Mouse (Mus musculus): Measurements from ENCODE around the gene Esr1.

Gene Esr1

DNA sequence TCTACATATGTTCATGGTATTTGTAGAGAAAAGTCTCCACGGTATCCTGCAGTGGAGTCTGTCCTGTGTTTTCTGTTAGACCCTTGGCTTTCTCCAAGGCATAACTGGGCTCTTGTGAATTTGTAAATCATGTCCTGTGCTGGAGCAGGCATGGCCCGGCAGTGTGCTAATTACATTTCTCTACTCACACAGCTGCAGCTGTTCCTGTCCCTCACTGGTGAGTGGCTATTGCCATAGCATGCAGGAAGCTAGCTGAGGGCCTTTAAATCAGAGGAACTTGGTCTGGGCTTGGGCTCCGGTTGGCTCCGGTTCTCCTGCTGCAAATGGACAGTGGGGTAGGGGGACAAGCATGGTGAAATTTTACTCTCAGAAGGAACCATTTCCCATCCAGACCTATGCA lies 226.7 kb downstream of the Esr1 start:
- in situ Hi-C loops (cut with MboI), result no loop called here

GRCm38 (mm10) chr10:4841039-4841438 lies 229.6 kb downstream of the Esr1 start:
- in situ Hi-C loops (cut with MboI), result no loop called here

DNA sequence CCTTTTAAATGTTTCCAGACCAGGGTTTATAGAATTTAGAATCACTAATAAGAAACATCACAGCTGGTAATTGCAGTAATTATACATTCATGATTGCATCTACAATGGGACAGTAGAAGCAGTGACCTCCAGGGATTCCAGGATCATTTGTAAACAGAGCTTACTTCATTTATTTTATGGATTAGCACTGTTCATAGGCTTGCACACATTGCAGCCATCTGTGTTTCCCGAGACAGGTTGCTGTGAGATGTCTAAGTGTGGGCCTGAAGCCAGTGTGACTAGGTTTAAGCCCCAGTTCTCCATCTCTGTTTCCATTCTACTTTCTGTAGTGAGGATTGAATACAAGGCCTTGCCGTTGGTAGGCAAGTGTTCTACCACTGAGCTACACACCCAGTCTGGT lies 236.1 kb downstream of the Esr1 start:
- in situ Hi-C loops (cut with MboI), result no loop called here

DNA sequence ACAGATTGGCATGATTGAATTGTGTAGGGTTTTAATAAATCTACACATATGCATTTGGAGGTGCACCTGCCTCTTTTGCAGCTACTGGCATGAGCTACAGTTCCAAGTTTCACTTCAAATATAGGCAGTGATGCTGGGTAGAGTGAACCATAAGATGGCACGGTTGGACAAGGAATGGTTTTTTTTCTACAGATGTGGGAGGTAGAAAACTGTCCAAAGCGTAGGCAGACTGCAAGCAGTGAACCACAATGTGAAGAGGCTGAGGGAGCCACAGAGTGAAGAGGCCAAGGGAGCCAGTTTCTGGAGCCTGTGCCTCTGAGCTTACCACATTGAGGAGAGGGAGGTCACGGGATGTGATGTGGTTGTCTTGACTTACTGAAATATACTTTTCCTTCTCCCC lies 238.5 kb downstream of the Esr1 start:
- in situ Hi-C loops (cut with MboI), result no loop called here

DNA sequence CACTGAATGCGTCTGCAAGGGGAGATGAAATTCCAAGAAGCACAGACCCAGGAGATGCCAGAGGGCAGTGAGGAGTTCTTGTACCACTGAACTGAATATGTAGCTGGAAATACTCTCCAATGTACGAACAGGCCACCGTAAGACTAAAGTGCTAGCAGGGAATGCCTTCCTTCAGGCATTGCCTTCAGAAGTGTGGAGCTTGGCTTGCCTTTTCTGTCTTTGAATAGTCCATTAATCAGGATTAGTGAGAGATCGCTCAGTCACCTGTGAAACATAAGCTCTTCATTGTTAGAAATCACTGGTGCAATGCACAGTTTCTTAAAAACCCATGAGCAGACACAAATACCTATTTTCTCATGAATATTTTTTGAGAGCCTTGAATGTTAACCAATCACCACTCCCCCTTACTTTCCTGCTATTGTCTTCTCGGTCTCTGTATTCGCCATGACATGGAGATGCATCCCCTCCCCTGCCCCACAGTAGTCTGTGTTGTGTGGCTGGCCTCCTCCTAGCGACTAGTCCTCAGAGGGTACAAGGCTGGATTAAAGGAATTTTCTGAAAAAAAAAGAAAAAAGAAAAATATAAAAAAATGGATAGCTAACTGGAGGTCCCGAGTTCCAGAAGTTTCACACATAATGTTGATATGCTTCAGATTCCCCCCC lies 263.8 kb downstream of the Esr1 start:
- in situ Hi-C loops (cut with MboI), result no loop called here

- in situ Hi-C loops (cut with MboI), result no loop called here
These were observed 270.0 kb downstream of the Esr1 start for GRCm38 (mm10) chr10:4881391-4881790.

GRCm38 (mm10) chr10:4885506-4885905 lies 274.1 kb downstream of the Esr1 start:
- in situ Hi-C loops (cut with MboI), result no loop called here

GRCm38 (mm10) chr10:4885961-4886360 lies 274.6 kb downstream of the Esr1 start:
- in situ Hi-C loops (cut with MboI), result no loop called here

DNA sequence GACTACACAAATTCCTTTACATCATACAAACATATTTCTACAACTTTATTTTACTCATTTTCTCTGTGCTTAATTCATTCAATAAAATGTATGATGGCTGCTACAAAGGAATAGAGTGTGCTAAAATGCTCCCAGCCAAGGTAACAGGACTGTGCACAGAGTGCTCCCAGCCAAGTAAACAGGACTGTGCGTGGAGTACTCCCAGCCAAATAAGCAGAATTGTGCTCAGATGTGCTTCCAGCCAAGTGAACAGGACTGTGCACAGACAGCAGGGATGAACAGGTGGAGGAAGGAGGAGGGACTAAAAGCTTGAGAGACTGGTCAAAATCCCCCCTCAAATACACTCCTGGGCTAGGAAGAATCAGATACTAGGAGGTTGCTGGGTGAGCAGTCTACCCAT lies 282.1 kb downstream of the Esr1 start:
- in situ Hi-C loops (cut with MboI), result no loop called here

GRCm38 (mm10) chr10:4897789-4898188 lies 286.4 kb downstream of the Esr1 start:
- in situ Hi-C loops (cut with MboI), result no loop called here

GRCm38 (mm10) chr10:4900324-4900723 lies 288.9 kb downstream of the Esr1 start:
- in situ Hi-C loops (cut with MboI), result no loop called here

DNA sequence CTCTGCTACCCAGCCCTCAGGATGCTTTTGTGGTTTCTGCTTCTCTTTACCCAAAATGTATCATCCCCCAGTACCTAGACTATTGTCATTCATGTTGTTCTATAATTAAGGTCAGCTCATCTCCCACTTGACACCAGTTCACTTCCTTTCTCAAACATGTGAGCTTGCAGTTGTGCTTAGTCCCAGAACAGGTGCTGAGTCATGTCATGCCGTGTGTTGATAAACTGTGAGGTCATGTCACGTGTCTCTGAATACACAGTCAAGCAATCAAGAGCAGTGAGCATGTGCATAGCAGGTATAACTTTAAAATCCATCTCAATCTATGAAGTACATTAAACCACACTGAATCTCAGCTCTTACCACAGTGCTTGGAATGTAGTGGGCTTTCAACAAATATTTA lies 297.9 kb downstream of the Esr1 start:
- in situ Hi-C loops (cut with MboI), result no loop called here

GRCm38 (mm10) chr10:4910451-4910850 lies 299.1 kb downstream of the Esr1 start:
- in situ Hi-C loops (cut with MboI), result no loop called here

DNA sequence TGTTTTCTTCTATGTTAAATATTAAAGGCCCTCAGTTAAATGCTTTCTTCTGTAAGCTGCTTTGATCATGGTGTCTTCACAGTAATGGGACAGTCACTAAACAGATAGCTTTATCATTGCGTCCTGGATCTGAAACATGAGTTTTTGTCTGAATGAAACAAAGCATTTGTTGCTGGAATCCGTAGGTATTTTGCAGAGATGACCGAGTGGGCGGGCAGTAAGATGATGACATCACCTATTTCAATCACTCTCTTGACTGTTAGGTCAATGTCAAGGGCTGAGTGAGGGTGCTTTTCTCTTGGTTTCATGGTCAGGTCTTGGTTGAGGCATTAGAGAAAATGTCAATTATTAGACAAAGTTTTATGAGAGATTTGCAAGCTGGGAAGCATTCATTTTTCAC lies 307.7 kb downstream of the Esr1 start:
- in situ Hi-C loops (cut with MboI), result no loop called here

GRCm38 (mm10) chr10:4923616-4924015 lies 312.2 kb downstream of the Esr1 start:
- in situ Hi-C loops (cut with MboI), result no loop called here

DNA sequence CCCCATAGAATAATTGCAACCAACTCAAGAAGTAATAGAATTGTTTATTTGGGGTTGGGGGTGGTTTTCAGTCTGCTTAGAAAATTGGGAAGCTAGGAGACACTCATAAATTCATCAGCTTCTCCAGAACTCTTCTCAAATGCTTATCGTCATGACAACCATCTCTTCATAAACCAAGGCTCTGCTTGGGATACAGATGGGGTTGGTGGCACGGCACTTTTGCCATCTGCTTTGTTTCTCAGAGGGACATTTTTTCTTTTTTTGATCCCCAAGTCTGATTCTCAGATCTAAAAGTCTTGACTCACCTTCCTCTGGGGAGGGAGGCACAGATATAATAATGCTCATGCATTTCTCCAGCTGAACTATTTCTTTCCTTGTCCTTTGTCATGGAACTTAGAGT lies 313.0 kb downstream of the Esr1 start:
- in situ Hi-C loops (cut with MboI), result no loop called here

DNA sequence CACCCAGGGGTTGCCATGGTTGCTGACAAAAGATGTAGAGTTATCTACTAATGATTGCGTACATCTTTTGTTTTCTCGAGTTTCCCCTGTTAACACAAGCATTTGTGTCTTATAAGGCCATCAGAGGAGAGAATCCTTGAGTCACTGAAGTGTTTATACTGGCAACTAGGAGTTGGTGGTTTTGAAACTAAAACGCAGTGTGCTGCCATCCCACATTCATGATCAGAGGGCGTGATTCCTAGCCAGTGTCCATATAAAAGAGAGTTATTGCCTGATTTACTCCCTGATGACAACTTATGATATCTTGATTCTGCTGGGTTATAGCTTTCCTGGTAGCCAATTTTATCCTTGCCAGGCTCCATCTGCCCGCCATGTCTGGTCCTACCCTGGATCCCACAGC lies 331.8 kb downstream of the Esr1 start:
- in situ Hi-C loops (cut with MboI), result no loop called here

DNA sequence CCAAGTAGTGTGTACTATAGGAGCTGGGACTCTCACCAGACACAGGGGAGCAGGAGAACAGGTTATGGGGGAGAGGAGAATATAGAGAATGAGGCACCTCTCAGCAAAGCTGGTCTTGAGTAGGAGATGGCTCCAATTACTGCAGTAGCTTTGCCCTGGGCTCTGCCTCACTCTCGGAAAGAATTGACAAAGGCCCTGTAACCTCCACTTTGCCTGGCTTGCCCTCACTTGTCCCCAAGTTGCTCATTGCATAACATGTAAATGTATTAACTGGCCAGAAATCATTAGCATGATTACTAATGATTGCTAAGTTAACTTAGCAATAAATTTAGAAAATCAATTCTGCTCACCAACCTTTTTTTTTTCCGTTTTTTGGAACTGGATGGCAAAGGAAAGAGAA lies 333.3 kb downstream of the Esr1 start:
- in situ Hi-C loops (cut with MboI), result no loop called here

- in situ Hi-C loops (cut with MboI), result no loop called here
These were observed 354.4 kb downstream of the Esr1 start for GRCm38 (mm10) chr10:4965768-4966167.

DNA sequence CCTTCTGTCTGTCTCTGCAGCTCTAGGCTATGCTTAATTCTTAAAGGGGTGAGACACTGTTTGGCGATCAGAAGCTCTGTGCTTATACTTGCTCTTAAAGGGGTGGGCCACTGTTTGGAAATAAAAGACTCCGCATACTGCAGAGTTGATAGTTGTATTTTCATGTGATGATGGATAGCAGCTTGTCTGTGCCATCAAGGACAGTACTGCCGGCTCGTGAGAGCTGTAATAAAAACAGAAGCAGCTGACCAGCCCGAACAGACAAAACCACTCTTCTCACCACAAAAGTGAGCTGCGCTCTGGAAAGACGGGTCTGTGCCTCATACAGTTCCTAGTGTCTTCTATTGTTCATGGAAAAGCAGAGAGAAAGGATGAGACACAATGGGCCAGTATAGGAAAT lies 359.8 kb downstream of the Esr1 start:
- in situ Hi-C loops (cut with MboI), result no loop called here

- in situ Hi-C loops (cut with MboI), result no loop called here
These were observed 360.2 kb downstream of the Esr1 start for GRCm38 (mm10) chr10:4971586-4971985.

GRCm38 (mm10) chr10:4972026-4972425 lies 360.6 kb downstream of the Esr1 start:
- in situ Hi-C loops (cut with MboI), result no loop called here

DNA sequence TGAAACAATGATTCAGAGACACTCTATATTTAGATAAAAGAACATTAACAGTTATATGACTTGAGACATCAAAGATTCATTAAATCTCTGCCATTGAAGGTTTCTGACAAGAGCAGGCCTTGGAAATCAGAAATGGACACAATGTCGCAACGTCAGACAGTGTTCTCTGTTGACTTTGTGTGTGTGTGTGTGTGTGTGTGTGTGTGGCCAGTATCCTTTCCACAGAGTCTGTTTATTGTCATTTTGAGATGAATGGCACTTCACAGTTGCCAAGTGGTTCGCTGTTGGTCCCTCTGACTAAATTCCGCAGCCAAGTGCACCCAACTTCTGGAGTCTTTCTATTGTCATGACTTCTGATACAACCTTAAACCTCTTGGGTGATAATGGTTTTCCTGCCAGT lies 362.9 kb downstream of the Esr1 start:
- in situ Hi-C loops (cut with MboI), result no loop called here

GRCm38 (mm10) chr10:4976557-4976956 lies 365.2 kb downstream of the Esr1 start:
- in situ Hi-C loops (cut with MboI), result no loop called here

- in situ Hi-C loops (cut with MboI), result no loop called here
These were observed 366.0 kb downstream of the Esr1 start for GRCm38 (mm10) chr10:4977374-4977773.

All from mature B cell (primary cell).